Mouse (Mus musculus): ENCODE results near the gene Slamf6. TPM values are rescaled to one million over a fixed set of nuclear protein-coding genes. Genes with fewer than 3 reads are reported as not detected.

Slamf6 gene
- 100 to 1,000 TPM; 436 to 467 TPM for polyA plus RNA-seq (2017; shearing (Covaris generic))

GRCm38 (mm10) chr1:171917305-171918039 is at the start of gene Slamf6:
Gene Slamf6 (plus strand): TSS chr1:171917515.

GRCm38 (mm10) chr1:171895364-171895763 is 22.0 kb upstream of the Slamf6 start, which contains the start of gene Gm10521:
Gene Gm10521 (plus strand): TSS chr1:171895664.

Other genes starting within 250 kb of the Slamf6 start
- 100 to 1,000 TPM; 392 to 447 TPM for gene Cd48, start 235.5 kb upstream of the Slamf6 start, polyA plus RNA-seq (2017; shearing (Covaris generic))
- gene Slamf1, start 150.4 kb upstream of the Slamf6 start, polyA plus RNA-seq (2017; shearing (Covaris generic)) = 100 to 1,000 TPM in 1 of 2 experiments, 10 to 100 TPM in 1; 48.0 to 101 TPM
- gene Cd84, start 77.8 kb upstream of the Slamf6 start, polyA plus RNA-seq (2017; shearing (Covaris generic)) = 100 to 1,000 TPM; 128 to 133 TPM
- gene Gm10521, start 21.9 kb upstream of the Slamf6 start, polyA plus RNA-seq (2017; shearing (Covaris generic)) = under 1 TPM; 0.32 to 0.47 TPM
- gene Vangl2, start 110.9 kb downstream of the Slamf6 start, polyA plus RNA-seq (2017; shearing (Covaris generic)) = under 1 TPM; 0.72 to 0.95 TPM
- under 1 TPM in 1 of 2 experiments, not detected in 1; 0.78 TPM for gene Nhlh1, start 140.1 kb downstream of the Slamf6 start, polyA plus RNA-seq (2017; shearing (Covaris generic))
- gene Copa, start 165.0 kb downstream of the Slamf6 start, polyA plus RNA-seq (2017; shearing (Covaris generic)) = 100 to 1,000 TPM; 198 to 237 TPM
- 100 to 1,000 TPM; 131 to 141 TPM for gene Ncstn, start 165.3 kb downstream of the Slamf6 start, polyA plus RNA-seq (2017; shearing (Covaris generic))
- 10 to 100 TPM; 44.8 to 54.5 TPM for gene Pex19, start 209.2 kb downstream of the Slamf6 start, polyA plus RNA-seq (2017; shearing (Covaris generic))
- gene Dcaf8, start 230.6 kb downstream of the Slamf6 start, polyA plus RNA-seq (2017; shearing (Covaris generic)) = 100 to 1,000 TPM; 104 to 123 TPM